Mouse (Mus musculus): Measurements from ENCODE around the gene Whrn.

DNA sequence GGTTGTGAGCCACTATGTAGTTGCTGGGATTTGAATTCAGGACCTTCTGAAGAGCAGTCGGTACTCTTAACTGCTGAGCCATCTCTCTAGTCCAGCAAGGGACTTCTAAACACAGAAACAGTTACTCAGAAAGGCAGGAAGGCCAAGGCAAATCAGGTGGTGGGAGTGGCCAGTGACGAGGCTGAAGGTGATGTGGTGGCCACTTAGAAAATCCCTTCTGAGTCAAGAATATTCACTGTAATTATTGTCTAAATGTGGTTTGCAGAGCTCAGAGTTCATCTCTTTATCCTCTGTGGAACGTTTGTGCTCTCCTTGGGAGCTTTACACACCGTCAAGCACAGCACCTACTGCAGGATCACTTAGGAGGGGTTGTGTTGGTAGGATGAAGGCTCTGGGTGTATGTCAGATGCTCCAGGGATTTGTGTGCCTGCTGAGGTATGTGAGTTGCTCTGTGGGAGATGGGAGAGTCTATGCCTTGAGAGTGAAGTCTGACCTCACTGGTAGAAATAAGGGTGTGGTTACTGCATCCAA is 18.7 kb upstream of the Whrn start:
- TF ChIP-seq HCFC1 (IDR thresholded peaks at IDR 0.05; ENCODE audit: borderline replicate concordance, insufficient read depth, low read length), result no peak
- no peak for TF ChIP-seq ZC3H11A (IDR thresholded peaks at IDR 0.05; ENCODE audit: borderline replicate concordance, low read depth, low read length)
- no peak for TF ChIP-seq ZNF384 (IDR thresholded peaks at IDR 0.05; ENCODE audit: low read depth, low read length)
- no peak for TF ChIP-seq CHD2 (IDR thresholded peaks at IDR 0.05; ENCODE audit: low read depth, low read length)

Data from ES-E14 (cell line).